Mouse (Mus musculus) kidney, embryonic 16.5 days (tissue): Measurements from ENCODE around the gene Scn3a. TPM values are rescaled to one million over a fixed set of nuclear protein-coding genes. Genes with fewer than 3 reads are reported as not detected.
A peak's percentile ranks its signal among the peaks of the same experiment; 100 is the strongest.

Experiments
- ATAC-seq: fragments of 200-750 bp; cut with Nextera tagmentation; 2 replicates; pipeline ENCODE4 v1.8.0; 2017; ENCODE audit warnings: moderate TSS enrichment; ENCODE audit not compliant: low FRiP score, low TSS enrichment
- H3K27ac ChIP-seq: fragments of 300-500 bp; sonication (generic); 2 replicates; pipeline ENCODE4 v1.5.1; 2014; ENCODE audit warnings: low read length
- H3K27me3 ChIP-seq: fragments of 300-500 bp; sonication (generic); 2 replicates; pipeline ENCODE4 v1.6.1; 2014; ENCODE audit warnings: low read length, control low read depth, mixed read lengths; ENCODE audit not compliant: insufficient read depth
- H3K36me3 ChIP-seq: fragments of 300-500 bp; sonication (generic); 2 replicates; pipeline ENCODE4 v1.6.1; 2014; ENCODE audit warnings: low read length, control low read depth, mixed read lengths; ENCODE audit not compliant: insufficient read depth
- H3K4me1 ChIP-seq: fragments of 300-500 bp; sonication (generic); 2 replicates; pipeline ENCODE4 v1.6.1; 2014; ENCODE audit warnings: low read length, control low read depth, mixed read lengths; ENCODE audit not compliant: insufficient read depth
- H3K4me2 ChIP-seq: fragments of 300-500 bp; sonication (generic); replicated peaks from 2 replicates; pipeline ENCODE4 v1.6.1; 2014; ENCODE audit warnings: low read depth, low read length
- H3K4me3 ChIP-seq: fragments of 300-500 bp; sonication (generic); 2 replicates; pipeline ENCODE4 v1.5.1; 2014; ENCODE audit warnings: mild to moderate bottlenecking, low read length
- H3K9ac ChIP-seq: fragments of 300-500 bp; sonication (generic); replicated peaks from 2 replicates; pipeline ENCODE4 v1.6.1; 2014; ENCODE audit warnings: low read length
- H3K9me3 ChIP-seq: fragments of 300-500 bp; sonication (generic); 2 replicates; pipeline ENCODE4 v1.6.1; 2016; ENCODE audit warnings: low read length, control low read depth
- WGBS: fragments of 180-500 bp; shearing (Covaris S2); extraction: QIAGEN DNeasy Blood & Tissue Kit; methylation state at CpG from one replicate; pipeline ENCODE4 v1.1.7; 2014; 5-methylcytosine and 5-hydroxymethylcytosine counted together
- polyA plus RNA-seq: library from polyadenylated mRNA; unstranded; fragments of >200 nt; fragmentation: Nextera tagmentation; extraction: Ambion mirVana; gene quantifications from 2 replicates; pipeline ENCODE4 v1.2.1, GENCODE M21; 2015

Scn3a gene
- polyA plus RNA-seq, 1 experiment from 2014 or later = 0.19 TPM

DNA sequence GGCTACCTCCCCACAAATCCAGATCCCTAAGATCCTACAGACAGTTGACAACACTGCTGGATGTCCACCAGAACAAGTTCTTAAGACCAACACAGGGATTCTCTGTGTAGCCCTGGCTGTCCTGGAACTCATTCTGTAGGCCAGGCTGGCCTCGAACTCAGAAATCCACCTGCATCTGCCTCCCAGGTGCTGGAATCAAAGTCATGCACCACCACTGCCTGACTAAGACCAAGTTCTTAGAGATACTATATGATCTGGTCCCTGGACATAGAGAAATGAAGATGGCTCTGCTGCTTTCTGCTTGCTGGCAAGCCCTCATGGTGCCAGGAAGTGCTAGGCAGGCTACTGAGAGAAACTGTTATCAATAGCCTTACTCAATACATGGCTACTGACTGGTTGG is 150.9 kb downstream of the Scn3a start:
- no peaks in the 10 kb centered on the region for H3K36me3 ChIP-seq
- 93% methylated on average over 1 of the region's 1 CpGs for WGBS
- no peak for ATAC-seq

DNA sequence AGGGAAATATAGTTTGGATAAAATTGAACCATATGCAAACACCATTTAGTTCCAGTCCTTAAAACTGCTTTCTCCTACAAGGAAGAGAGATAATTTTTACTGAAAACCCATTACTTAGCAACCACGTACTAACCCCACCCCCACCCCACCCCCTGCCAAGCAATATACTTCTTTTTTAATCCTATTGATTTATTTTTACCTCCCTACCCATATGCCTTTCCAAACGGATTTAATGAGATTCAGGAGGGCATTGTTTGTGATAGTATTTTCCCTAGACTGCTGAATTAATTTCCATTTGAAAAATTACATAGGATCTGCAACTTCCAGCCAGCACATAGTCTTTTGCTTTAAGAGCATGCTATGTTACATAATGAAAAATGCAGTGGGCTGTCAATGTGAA is 152.1 kb downstream of the Scn3a start:
- 8% methylated on average over 2 of the region's 2 CpGs for WGBS
- H3K9me3 ChIP-seq = peaks cover 5% of the 10 kb centered on the region; the same call in 1 of the 2 replicates
- 0 out of 2 replicates have a peak overlapping the region, but pooled peaks have one; percentile 70 for H3K4me2 ChIP-seq
- no peak overlapping the region for H3K4me3 ChIP-seq
- H3K27me3 ChIP-seq = no peaks in the 10 kb centered on the region
- ATAC-seq = no peak
- peaks cover 7% of the 10 kb centered on the region; the same call in 1 of the 2 replicates for H3K4me1 ChIP-seq
- no peak overlapping the region for H3K9ac ChIP-seq
- no peaks in the 10 kb centered on the region for H3K36me3 ChIP-seq
- no peak overlapping the region for H3K27ac ChIP-seq

More for the DNA sequence above, 150.9 kb downstream of the Scn3a start:
- Histone ChIP-seq H3K27me3 (no peaks in the 10 kb centered on the region), H3K4me2 (no peak overlapping the region), H3K27ac (no peak overlapping the region), H3K9me3 (peaks cover 5% of the 10 kb centered on the region; the same call in 1 of the 2 replicates), H3K4me1 (peaks cover 7% of the 10 kb centered on the region; the same call in 1 of the 2 replicates), H3K4me3 (no peak overlapping the region), H3K9ac (no peak overlapping the region)

DNA sequence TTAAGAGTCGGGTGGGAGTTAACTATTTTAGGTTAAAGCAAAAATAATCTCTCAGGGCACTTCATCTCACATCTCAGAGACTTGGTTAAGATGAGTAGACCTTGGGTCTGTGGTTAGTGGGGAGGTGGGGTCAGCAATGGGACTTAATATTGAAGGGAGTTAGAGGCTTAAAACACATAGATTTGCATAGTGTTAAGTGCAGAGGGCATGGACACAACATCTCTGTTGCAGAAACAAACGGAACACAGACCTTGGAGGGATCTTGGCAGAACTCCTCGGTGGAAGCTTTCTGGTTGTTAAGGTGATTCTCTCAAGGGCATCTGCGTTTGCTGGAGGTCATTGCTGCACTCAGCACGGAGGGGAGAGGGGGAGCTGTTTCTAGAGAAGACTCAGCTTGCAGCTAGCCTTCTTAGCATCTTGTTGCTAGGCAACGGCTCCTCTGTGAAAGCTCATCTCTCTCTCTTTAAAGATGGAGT is 152.6 kb downstream of the Scn3a start:
- H3K9ac ChIP-seq = no peak overlapping the region
- WGBS = 2% methylated on average over 6 of the region's 6 CpGs
- peak overlapping the region; percentile 70 for H3K4me2 ChIP-seq
- ATAC-seq = peak; percentile 55; the same call in 1 of the 2 replicates
- H3K4me3 ChIP-seq = peak overlapping the region; percentile 22; the same call in 1 of the 2 replicates
- peaks cover 7% of the 10 kb centered on the region; the same call in 1 of the 2 replicates for H3K4me1 ChIP-seq
- H3K27ac ChIP-seq = no peak overlapping the region
- H3K36me3 ChIP-seq = no peaks in the 10 kb centered on the region
- peaks cover 5% of the 10 kb centered on the region; the same call in 1 of the 2 replicates for H3K9me3 ChIP-seq
- H3K27me3 ChIP-seq = no peaks in the 10 kb centered on the region

DNA sequence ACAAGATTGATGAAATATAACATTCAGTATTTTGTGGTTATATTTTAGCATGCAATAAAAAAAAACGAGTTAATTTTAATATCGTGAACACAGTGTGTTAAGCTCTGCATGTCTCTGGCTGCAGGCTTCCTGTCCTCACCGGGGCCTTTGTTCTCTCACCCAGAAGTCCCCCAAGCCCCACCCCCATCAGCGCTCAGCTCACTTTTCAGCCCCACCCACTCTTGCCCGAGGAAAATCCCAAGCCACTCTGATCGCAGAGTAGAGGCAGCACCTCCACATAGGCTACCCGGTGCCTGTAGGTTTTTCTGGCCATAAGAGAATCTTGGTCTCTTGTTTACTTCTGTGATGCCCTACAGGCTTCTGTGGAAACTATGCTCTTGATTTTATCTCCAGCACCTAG is 153.2 kb downstream of the Scn3a start:
- H3K27me3 ChIP-seq = no peaks in the 10 kb centered on the region
- no peak overlapping the region for H3K27ac ChIP-seq
- peak overlapping the region; percentile 70 for H3K4me2 ChIP-seq
- peaks cover 7% of the 10 kb centered on the region; the same call in 1 of the 2 replicates for H3K4me1 ChIP-seq
- peaks cover 5% of the 10 kb centered on the region; the same call in 1 of the 2 replicates for H3K9me3 ChIP-seq
- H3K4me3 ChIP-seq = peak overlapping the region; percentile 40
- H3K9ac ChIP-seq = peak overlapping the region; percentile 8; the same call in 1 of the 2 replicates
- 0% methylated on average over 7 of the region's 7 CpGs for WGBS
- no peaks in the 10 kb centered on the region for H3K36me3 ChIP-seq
- peak; percentile 95 for ATAC-seq

DNA sequence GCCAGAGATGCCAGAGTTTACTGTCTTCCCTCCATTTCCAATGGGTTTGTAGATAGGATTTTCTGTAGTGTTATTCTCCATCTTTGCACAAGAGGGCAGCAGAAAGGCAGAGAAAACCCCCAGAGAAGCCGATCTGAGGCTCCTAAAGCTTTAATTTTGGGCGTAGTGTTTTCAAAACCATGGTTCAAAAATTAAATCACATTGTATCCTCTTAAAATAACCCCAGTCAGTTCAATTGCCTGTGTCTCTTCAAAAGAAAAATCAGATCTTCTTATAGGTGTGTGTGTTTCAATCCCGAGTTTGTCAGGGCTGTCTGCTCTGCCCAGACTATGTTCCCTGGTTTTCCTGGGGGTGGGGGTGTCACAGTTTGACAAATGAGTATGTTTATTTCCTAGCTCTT is 153.7 kb downstream of the Scn3a start:
- WGBS = 0% methylated on average over 3 of the region's 3 CpGs
- Histone ChIP-seq H3K4me2 (peak overlapping the region; percentile 70), H3K27me3 (no peaks in the 10 kb centered on the region), H3K4me1 (peaks cover 7% of the 10 kb centered on the region; the same call in 1 of the 2 replicates), H3K4me3 (peak overlapping the region; percentile 40), H3K36me3 (no peaks in the 10 kb centered on the region), H3K9me3 (peaks cover 5% of the 10 kb centered on the region; the same call in 1 of the 2 replicates), H3K9ac (0 out of 2 replicates have a peak overlapping the region, but pooled peaks have one; percentile 52), H3K27ac (0 out of 2 replicates have a peak overlapping the region, but pooled peaks have one; percentile 57)
- ATAC-seq = peak; percentile 74; the same call in 1 of the 2 replicates

Other genes starting within 250 kb of the Scn3a start
- gene Slc38a11, start 203.6 kb downstream of the Scn3a start, polyA plus RNA-seq = 0.62 and 0.75 TPM in 2 replicates
- gene Scn2a, start 53.1 kb upstream of the Scn3a start, polyA plus RNA-seq = 2.1 and 2.5 TPM in 2 replicates